Mouse (Mus musculus): ENCODE data around the gene 1700028P14Rik. TPM values are rescaled to one million over a fixed set of nuclear protein-coding genes. Genes with fewer than 3 reads are reported as not detected.
"Not testable (repeated sequence)": the region's sequence is repeated elsewhere in the genome, so short reads cannot be mapped to it uniquely, and the experiment has no call there.

Gene 1700028P14Rik
- 2.5 and 3.1 TPM in 2 replicates for polyA plus RNA-seq (2015; fragmentation: Nextera tagmentation; extraction: Ambion mirVana)

DNA sequence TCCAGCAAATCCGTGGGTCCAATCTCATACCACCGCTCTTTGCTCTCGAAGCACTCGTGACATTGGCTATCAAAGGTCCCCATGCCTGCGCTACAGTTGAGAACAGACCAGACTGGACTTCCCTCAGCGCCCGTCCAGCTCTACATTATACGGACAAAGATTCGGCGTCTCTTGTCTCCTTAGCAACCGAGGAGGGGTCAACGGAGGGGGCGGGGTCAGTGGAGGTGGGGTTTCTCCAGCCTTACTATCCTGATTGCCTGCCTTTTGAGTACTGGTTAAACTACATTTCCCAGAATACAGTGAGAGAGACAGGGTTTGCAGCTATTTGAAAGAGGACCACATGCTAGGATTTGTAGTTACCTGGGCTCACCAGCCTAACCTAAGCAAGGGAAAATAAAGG is at the start of gene 1700028P14Rik:
TSS of gene 1700028P14Rik (minus strand) at position 169 of the 400 bp plus-strand sequence.
- Histone ChIP-seq H3K9ac (no peak within 1 kb of the TSS), H3K36me3 (no peaks in the 10 kb centered on the region), H3K4me1 (replicated peaks) (no peaks in the 10 kb centered on the region), H3K4me3 (peak within 1 kb of the TSS; percentile 27), H3K4me2 (peak within 1 kb of the TSS; percentile 57), H3K27me3 (no peaks in the 10 kb centered on the region), H3K9me3 (no peaks in the 10 kb centered on the region), H3K27ac (replicated peaks) (no peak within 1 kb of the TSS)
- 8% methylated on average over 13 of the region's 13 CpGs for WGBS
- peak; percentile 95 for ATAC-seq (ENCODE audit: low FRiP score, low read depth)

DNA sequence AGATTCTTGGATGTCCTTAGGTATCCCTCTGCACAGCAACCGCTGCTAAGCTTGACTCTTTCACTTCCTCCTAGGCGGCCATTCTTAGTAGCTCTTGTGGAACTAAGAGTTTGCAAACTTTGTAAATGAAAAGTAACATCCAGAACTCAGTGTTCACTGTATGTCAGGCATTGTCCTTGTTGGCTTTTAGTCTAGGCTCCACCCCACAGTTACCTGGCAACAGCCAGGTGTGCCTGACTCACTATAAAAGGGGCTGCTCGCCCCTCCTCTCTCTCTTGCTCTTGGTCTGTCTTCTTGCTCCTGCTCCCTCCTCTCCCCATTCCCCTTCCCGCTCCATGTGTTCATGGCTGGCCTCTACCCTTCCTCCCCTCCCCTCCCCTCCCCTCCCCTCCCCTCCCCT is 46.5 kb upstream of the 1700028P14Rik start:
- no peak overlapping the region for H3K4me2 ChIP-seq
- H3K27me3 ChIP-seq = no peaks in the 10 kb centered on the region
- H3K9ac ChIP-seq = no peak overlapping the region
- H3K27ac ChIP-seq (replicated peaks) = no peak overlapping the region
- WGBS = 92% methylated on average over 4 of the region's 4 CpGs
- no peak for ATAC-seq (ENCODE audit: low FRiP score, low read depth)
- 0 out of 2 replicates have a peak, but pooled peaks cover 3% of the 10 kb centered on the region for H3K4me1 ChIP-seq (replicated peaks)
- H3K4me3 ChIP-seq = no peak overlapping the region
- H3K36me3 ChIP-seq = peaks cover 26% of the 10 kb centered on the region
- H3K9me3 ChIP-seq = no peaks in the 10 kb centered on the region

DNA sequence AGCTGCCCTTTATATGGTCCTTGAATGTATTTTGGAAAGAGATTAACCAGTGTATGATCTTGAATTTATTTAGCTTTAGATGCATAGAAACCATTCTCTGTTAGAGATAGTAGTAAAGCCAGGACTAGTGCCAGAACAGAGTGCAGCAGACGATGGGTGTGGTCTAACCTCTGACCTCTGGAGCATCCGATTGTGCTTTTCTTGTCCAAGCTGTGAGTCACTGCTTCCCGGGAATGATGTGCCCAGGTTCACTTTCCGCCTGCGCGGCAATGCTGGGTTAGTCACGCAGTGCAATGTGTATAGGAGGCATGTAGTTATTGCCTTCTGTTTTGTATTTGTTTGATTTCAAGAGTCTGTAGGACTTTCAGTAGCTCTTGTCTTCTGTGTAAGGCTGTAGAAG is 45.8 kb upstream of the 1700028P14Rik start:
- Histone ChIP-seq H3K4me2 (no peak overlapping the region), H3K4me1 (replicated peaks) (0 out of 2 replicates have a peak, but pooled peaks cover 3% of the 10 kb centered on the region), H3K27me3 (no peaks in the 10 kb centered on the region), H3K36me3 (peaks cover 26% of the 10 kb centered on the region), H3K27ac (replicated peaks) (no peak overlapping the region), H3K4me3 (no peak overlapping the region), H3K9ac (no peak overlapping the region), H3K9me3 (no peaks in the 10 kb centered on the region)
- ATAC-seq (ENCODE audit: low FRiP score, low read depth) = no peak
- 82% methylated on average over 7 of the region's 7 CpGs for WGBS

DNA sequence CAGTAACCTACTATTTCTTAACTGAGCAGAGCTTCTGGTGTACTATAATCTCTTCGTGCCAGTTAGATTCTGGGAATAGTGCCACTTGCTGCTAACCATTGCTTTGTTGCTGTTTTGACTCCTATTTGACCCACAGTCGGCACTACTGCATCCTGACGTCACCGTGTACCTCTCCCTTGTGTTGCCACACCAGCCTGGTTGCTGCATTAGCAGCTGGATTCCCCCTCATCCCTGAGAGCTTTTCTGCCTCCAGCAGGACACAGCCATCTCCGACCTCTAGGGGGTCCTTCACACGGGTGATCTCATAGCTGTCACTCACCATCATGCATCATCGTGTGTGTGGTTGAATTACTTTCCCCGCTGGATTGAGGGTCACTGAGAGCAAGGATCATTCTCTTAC is 45.2 kb upstream of the 1700028P14Rik start:
- no peaks in the 10 kb centered on the region for H3K9me3 ChIP-seq
- 0 out of 2 replicates have a peak, but pooled peaks cover 3% of the 10 kb centered on the region for H3K4me1 ChIP-seq (replicated peaks)
- H3K36me3 ChIP-seq = peaks cover 26% of the 10 kb centered on the region
- no peak overlapping the region for H3K4me2 ChIP-seq
- ATAC-seq (ENCODE audit: low FRiP score, low read depth) = no peak
- H3K4me3 ChIP-seq = no peak overlapping the region
- H3K27ac ChIP-seq (replicated peaks) = no peak overlapping the region
- no peaks in the 10 kb centered on the region for H3K27me3 ChIP-seq
- 66% methylated on average over 8 of the region's 8 CpGs for WGBS
- no peak overlapping the region for H3K9ac ChIP-seq

DNA sequence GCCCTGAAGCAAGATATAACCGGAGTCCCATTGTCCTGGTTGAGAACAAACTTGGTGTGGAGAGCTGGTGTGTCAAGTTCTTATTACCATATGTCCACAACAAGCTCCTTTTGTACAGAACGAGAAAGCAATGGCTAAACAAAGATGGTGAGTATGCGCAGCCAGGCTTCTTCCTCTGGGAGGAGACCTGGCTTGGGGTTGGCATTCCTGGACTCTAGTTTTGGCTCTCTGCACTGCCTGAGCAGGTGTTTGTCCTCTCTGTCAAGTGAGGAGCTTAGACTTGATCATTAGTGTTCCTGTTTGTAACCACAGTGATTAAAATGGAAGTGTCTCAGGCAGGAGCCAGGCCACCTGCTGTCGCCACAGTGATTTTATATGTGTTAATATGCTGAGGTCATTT is 41.7 kb upstream of the 1700028P14Rik start:
- H3K9ac ChIP-seq = no peak overlapping the region
- no peak overlapping the region for H3K4me2 ChIP-seq
- H3K4me3 ChIP-seq = no peak overlapping the region
- peaks cover 18% of the 10 kb centered on the region for H3K36me3 ChIP-seq
- no peak for ATAC-seq (ENCODE audit: low FRiP score, low read depth)
- WGBS = 66% methylated on average over 4 of the region's 4 CpGs
- H3K27ac ChIP-seq (replicated peaks) = no peak overlapping the region
- no peaks in the 10 kb centered on the region for H3K9me3 ChIP-seq
- no peaks in the 10 kb centered on the region for H3K27me3 ChIP-seq
- peaks cover 13% of the 10 kb centered on the region for H3K4me1 ChIP-seq (replicated peaks)

DNA sequence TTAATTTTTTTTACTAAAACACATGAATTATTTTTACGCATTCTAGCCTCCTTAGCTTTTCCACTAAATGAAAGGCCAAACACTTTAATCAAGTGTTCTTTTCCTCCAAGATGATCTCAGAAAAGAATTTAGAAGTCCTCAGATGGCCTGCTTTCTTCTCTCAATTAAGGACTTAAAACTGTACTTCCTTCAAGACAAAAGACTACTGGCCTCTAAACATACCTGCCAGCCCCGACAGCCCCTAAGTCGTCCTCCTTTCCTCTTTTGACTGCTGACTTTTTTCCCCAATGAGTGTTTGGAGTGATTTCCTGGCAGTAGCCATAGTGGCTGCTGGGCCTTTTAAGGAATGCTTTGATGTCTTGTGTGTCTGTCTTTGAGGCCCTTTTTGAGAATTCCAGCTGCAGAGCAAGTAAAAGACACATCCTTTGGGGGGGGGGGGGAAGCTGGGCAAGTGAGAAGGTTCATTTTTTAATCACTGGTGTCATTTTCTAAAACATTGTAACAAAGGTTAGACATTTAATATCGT is 35.9 kb upstream of the 1700028P14Rik start:
- no peaks in the 10 kb centered on the region for H3K27me3 ChIP-seq
- no peak overlapping the region for H3K27ac ChIP-seq (replicated peaks)
- peak overlapping the region; percentile 61 for H3K4me2 ChIP-seq
- peak overlapping the region; percentile 69 for H3K4me3 ChIP-seq
- H3K36me3 ChIP-seq = no peaks in the 10 kb centered on the region
- 10% methylated on average over 4 of the region's 4 CpGs for WGBS
- no peaks in the 10 kb centered on the region for H3K9me3 ChIP-seq
- H3K4me1 ChIP-seq (replicated peaks) = peaks cover 21% of the 10 kb centered on the region
- peak overlapping the region; percentile 4; the same call in 1 of the 2 replicates for H3K9ac ChIP-seq
- ATAC-seq (ENCODE audit: low FRiP score, low read depth) = no peak

DNA sequence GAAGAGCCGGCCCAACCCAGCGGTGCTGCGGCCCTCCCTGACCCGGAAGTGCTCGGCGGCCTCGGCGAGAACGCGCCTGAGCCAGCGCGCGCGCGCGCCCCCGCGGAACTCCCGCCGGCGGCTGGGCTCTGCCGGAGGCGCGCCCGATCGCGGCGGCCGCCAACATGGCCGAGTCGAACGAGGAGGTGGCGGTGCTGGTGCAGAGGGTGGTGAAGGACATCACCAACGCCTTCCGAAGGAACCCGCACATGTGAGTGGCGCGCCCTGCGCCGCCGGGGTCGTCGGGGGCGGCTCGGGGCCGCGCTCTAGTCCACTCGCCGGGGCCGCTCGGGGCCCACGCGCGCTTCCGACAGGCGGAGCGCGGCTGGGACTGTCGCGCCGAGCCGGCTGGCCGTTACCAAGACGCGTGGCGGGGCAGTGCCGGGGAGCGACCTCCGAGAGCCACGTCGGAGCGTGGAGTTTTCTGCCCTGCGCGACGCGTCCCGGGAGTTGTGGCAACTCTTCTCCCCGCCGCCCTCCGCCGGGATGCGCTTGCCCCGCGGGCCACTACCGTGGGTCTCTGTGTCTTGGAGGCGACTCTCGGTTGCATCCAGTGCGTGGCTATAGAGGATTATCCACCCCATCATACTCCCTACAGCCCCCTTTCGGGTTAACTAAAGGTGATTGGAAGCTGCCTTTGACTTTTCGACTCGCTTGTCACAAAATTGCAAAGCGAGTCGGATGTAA is 34.8 kb upstream of the 1700028P14Rik start, which contains the start of gene Ptar1:
TSS of gene Ptar1 (plus strand) at position 134 of the 726 bp plus-strand sequence.
- ATAC-seq (ENCODE audit: low FRiP score, low read depth) = peak; percentile 95
- no peaks in the 10 kb centered on the region for H3K9me3 ChIP-seq
- peak within 1 kb of the TSS; percentile 69 for H3K4me3 ChIP-seq
- peak within 1 kb of the TSS; percentile 94 for H3K27ac ChIP-seq (replicated peaks)
- H3K4me1 ChIP-seq (replicated peaks) = peaks cover 21% of the 10 kb centered on the region
- WGBS = under 1% methylated on average over 93 of the region's 93 CpGs
- H3K27me3 ChIP-seq = no peaks in the 10 kb centered on the region
- no peaks in the 10 kb centered on the region for H3K36me3 ChIP-seq
- peak within 1 kb of the TSS; percentile 61 for H3K4me2 ChIP-seq
- H3K9ac ChIP-seq = peak within 1 kb of the TSS; percentile 76

DNA sequence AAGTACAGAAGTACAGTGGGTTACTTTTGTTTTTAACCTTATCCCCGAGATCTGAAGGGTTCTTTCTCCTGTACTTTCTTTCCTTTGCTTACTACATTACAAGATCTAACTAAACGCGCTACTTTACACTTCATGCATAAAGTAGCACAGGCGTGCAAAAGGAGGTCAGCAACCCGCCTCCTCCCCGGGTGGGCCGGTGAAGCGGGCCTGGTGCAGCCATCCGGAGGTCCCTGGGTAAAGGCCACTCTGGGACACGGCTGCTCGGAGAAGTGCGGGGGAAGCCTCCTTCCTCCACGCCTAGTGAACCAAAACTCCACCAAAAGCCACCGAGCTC is 34.3 kb upstream of the 1700028P14Rik start:
- ATAC-seq (ENCODE audit: low FRiP score, low read depth) = peak; percentile 80
- peak overlapping the region; percentile 69 for H3K4me3 ChIP-seq
- no peaks in the 10 kb centered on the region for H3K36me3 ChIP-seq
- H3K27ac ChIP-seq (replicated peaks) = peak overlapping the region; percentile 94
- peak overlapping the region; percentile 61 for H3K4me2 ChIP-seq
- H3K9ac ChIP-seq = peak overlapping the region; percentile 76
- 1% methylated on average over 14 of the region's 14 CpGs for WGBS
- peaks cover 21% of the 10 kb centered on the region for H3K4me1 ChIP-seq (replicated peaks)
- H3K9me3 ChIP-seq = no peaks in the 10 kb centered on the region
- H3K27me3 ChIP-seq = no peaks in the 10 kb centered on the region

DNA sequence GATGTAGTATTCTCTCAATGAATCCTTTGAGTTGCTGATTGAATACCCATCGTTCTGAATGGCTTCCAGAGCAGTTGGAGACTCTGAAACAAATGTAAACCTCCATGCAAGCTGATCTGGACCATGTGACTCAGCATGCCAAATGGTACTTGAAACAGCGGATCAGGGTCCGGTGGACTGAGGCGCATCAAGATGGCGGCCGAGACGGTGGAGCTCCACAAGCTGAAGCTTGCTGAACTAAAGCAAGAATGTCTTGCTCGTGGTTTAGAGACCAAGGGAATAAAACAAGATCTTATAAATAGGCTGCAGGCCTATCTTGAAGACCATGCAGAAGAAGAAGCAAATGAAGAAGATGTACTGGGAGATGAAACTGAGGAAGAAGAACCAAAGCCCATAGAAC is 23.0 kb upstream of the 1700028P14Rik start:
- H3K9ac ChIP-seq; H3K4me2 ChIP-seq; H3K36me3 ChIP-seq; H3K27ac ChIP-seq (replicated peaks); H3K27me3 ChIP-seq; H3K4me1 ChIP-seq (replicated peaks); H3K4me3 ChIP-seq; H3K9me3 ChIP-seq; ATAC-seq (ENCODE audit: low FRiP score, low read depth): not testable (repeated sequence)
- WGBS = 90% methylated on average over 8 of the region's 8 CpGs

DNA sequence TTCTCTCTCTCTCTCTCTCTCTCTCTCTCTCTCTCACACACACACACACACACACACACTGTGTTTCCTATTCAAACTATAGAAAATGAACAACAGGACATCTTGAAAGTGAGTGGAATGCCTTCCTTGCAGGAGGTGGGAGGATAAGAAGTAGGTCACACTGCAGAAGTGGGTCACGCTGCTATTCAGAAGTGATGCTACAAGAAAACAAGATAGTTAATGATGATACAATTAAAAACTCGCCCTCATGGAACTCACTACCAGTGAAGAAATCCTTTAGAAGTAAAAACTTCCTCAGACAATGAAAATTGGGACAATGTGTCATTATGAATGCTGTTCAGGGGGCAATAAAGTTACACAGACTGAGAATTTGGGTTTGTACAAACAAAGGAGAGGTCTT is 20.4 kb upstream of the 1700028P14Rik start:
- Histone ChIP-seq H3K9ac (no peak overlapping the region), H3K4me3 (no peak overlapping the region), H3K36me3 (no peaks in the 10 kb centered on the region), H3K27ac (replicated peaks) (no peak overlapping the region), H3K27me3 (no peaks in the 10 kb centered on the region), H3K4me1 (replicated peaks) (0 out of 2 replicates have a peak, but pooled peaks cover 2% of the 10 kb centered on the region), H3K4me2 (no peak overlapping the region), H3K9me3 (no peaks in the 10 kb centered on the region)
- ATAC-seq (ENCODE audit: low FRiP score, low read depth) = no peak
- 73% methylated on average over 2 of the region's 2 CpGs for WGBS

DNA sequence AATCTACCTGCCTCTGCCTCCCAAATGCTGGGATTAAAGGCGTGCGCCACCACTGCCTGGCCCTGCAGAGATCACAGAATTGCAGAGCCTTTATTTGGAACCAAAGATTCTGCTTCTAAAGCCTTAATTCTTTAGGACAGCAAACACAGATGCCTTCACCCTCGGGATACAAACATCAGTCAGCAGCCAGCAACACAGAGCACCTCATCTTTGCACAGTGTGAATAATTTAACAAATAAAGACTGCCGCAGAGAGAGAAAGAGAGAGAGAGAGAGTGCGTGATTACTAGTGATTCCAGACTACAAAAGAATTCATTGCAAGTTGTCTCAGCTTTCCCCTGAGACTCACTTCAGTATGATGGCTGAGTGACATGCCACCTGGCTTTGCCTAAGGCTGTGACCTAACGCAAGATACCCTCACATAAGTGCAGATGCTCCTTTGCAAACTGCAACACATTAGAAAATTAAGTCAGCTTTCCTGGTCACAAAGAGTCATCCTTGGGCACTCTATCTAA is 15.6 kb upstream of the 1700028P14Rik start:
- Histone ChIP-seq H3K36me3 (no peaks in the 10 kb centered on the region), H3K9me3 (no peaks in the 10 kb centered on the region), H3K9ac (no peak overlapping the region), H3K4me1 (replicated peaks) (0 out of 2 replicates have a peak, but pooled peaks cover 3% of the 10 kb centered on the region), H3K4me2 (no peak overlapping the region), H3K27ac (replicated peaks) (no peak overlapping the region), H3K4me3 (no peak overlapping the region), H3K27me3 (no peaks in the 10 kb centered on the region)
- WGBS = 51% methylated on average over 6 of the region's 6 CpGs
- ATAC-seq (ENCODE audit: low FRiP score, low read depth) = no peak

DNA sequence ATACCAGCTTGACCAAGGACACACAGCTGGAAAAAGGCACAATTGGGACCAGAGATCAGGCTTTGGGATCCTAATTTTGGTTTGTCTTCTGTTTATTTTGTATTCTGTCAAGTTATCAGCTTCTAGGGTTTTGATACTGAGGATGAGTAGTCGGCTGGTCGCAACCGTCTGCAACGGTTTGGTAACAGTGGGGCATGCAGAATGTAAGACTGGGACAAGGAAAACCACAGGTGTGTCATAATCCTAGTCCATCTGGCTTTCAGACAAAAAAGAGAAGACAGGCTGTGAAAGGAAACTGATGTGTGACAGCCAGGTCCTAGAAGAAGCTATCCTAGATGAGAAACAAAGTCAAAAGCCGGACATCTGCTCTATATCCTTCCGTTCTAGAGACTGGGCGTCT is 11.5 kb upstream of the 1700028P14Rik start:
- 93% methylated on average over 7 of the region's 7 CpGs for WGBS

More for the DNA sequence above, 11.5 kb upstream of the 1700028P14Rik start:
- Histone ChIP-seq H3K27me3 (no peaks in the 10 kb centered on the region), H3K4me2 (no peak overlapping the region), H3K27ac (replicated peaks) (no peak overlapping the region), H3K36me3 (no peaks in the 10 kb centered on the region), H3K4me3 (no peak overlapping the region), H3K9ac (no peak overlapping the region), H3K9me3 (no peaks in the 10 kb centered on the region), H3K4me1 (replicated peaks) (0 out of 2 replicates have a peak, but pooled peaks cover 3% of the 10 kb centered on the region)
- no peak for ATAC-seq (ENCODE audit: low FRiP score, low read depth)

Data from hindbrain, embryonic 15.5 days (tissue).